Mouse (Mus musculus): ENCODE results near the gene Rab11fip5. TPM values are rescaled to one million over a fixed set of nuclear protein-coding genes. Genes with fewer than 3 reads are reported as not detected.

Gene Rab11fip5
- polyA plus RNA-seq, 1 experiment from 2014 or later = 21.3 TPM

DNA sequence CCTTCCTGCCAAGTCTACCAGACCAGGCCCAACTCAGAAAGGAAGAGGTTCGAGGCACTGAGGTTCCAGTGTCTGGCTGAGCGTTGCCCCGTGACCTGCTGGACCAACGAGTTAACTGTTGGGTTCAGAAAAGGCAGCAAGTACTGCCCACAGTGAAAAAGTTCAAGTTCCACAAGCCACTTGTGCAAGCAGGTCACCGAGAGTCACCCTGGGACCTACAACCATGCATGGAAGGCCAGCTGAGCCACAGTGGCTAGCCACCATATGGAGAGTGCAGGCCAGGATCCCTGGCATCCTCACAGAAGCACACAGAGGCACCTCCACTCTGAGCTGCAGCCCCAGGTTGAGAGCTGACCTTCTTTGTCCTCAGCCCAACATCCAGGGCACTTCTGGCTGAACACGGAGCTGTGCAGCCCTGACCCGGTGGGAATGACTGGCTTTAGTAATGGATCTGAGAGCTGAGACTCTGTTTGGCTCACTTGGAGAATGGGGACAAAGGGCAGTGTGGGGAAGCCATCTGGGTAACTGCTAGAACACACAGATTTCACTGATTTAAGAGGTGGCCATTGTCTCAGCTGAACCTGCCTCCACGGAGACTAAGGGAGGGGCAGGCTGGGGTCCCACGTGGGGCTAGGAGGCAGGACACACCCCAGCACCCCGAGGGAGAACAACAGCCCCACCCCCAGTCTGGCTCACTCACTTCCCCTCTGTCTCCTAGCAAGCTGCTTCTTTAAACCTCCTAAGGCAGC, 81.0 kb downstream of the Rab11fip5 start:
- no peaks in the 10 kb centered on the region for H3K9me3 ChIP-seq (ENCODE audit: control insufficient read depth, low read length)
- H3K4me2 ChIP-seq (replicated peaks) = no peak overlapping the region
- H3K4me3 ChIP-seq (replicated peaks; ENCODE audit: low read length) = no peak overlapping the region
- no peaks in the 10 kb centered on the region for H3K36me3 ChIP-seq (replicated peaks; ENCODE audit: control insufficient read depth, insufficient read depth)
- DNase-seq (ENCODE audit: low spot score) (no peak), ATAC-seq (ENCODE audit: low FRiP score) (no peak)
- WGBS = 49% methylated on average over 10 of the region's 10 CpGs
- H3K27me3 ChIP-seq (ENCODE audit: control insufficient read depth, insufficient read depth, low read length) = no peaks in the 10 kb centered on the region
- peaks cover 10% of the 10 kb centered on the region for H3K4me1 ChIP-seq (replicated peaks; ENCODE audit: control insufficient read depth, insufficient read depth, low read length)
- no peak overlapping the region for H3K9ac ChIP-seq
- H3K27ac ChIP-seq = no peak overlapping the region

GRCm38 (mm10) chr6:85290869-85291824, 83.3 kb downstream of the Rab11fip5 start:
- Histone ChIP-seq H3K27ac (no peak overlapping the region), H3K4me2 (replicated peaks) (no peak overlapping the region), H3K4me3 (replicated peaks; ENCODE audit: low read length) (no peak overlapping the region), H3K36me3 (replicated peaks; ENCODE audit: control insufficient read depth, insufficient read depth) (no peaks in the 10 kb centered on the region), H3K9ac (no peak overlapping the region), H3K9me3 (ENCODE audit: control insufficient read depth, low read length) (no peaks in the 10 kb centered on the region), H3K4me1 (replicated peaks; ENCODE audit: control insufficient read depth, insufficient read depth, low read length) (peaks cover 10% of the 10 kb centered on the region), H3K27me3 (ENCODE audit: control insufficient read depth, insufficient read depth, low read length) (no peaks in the 10 kb centered on the region)
- ATAC-seq (ENCODE audit: low FRiP score) = no peak
- 95% methylated on average over 16 of the region's 16 CpGs for WGBS
- DNase-seq (ENCODE audit: low spot score) = no peak

- H3K27me3 ChIP-seq (ENCODE audit: control insufficient read depth, insufficient read depth, low read length) = no peaks in the 10 kb centered on the region
- WGBS = 90% methylated on average over 4 of the region's 4 CpGs
- no peak overlapping the region for H3K9ac ChIP-seq
- DNase-seq (ENCODE audit: low spot score) (no peak), ATAC-seq (ENCODE audit: low FRiP score) (no peak)
- H3K9me3 ChIP-seq (ENCODE audit: control insufficient read depth, low read length) = no peaks in the 10 kb centered on the region
- no peak overlapping the region for H3K4me2 ChIP-seq (replicated peaks)
- H3K4me3 ChIP-seq (replicated peaks; ENCODE audit: low read length) = no peak overlapping the region
- peaks cover 2% of the 10 kb centered on the region; the same call in 1 of the 2 replicates for H3K4me1 ChIP-seq (replicated peaks; ENCODE audit: control insufficient read depth, insufficient read depth, low read length)
- no peaks in the 10 kb centered on the region for H3K36me3 ChIP-seq (replicated peaks; ENCODE audit: control insufficient read depth, insufficient read depth)
- H3K27ac ChIP-seq = no peak overlapping the region
Measured at GRCm38 (mm10) chr6:85288193-85288857, 86.1 kb downstream of the Rab11fip5 start.

DNA sequence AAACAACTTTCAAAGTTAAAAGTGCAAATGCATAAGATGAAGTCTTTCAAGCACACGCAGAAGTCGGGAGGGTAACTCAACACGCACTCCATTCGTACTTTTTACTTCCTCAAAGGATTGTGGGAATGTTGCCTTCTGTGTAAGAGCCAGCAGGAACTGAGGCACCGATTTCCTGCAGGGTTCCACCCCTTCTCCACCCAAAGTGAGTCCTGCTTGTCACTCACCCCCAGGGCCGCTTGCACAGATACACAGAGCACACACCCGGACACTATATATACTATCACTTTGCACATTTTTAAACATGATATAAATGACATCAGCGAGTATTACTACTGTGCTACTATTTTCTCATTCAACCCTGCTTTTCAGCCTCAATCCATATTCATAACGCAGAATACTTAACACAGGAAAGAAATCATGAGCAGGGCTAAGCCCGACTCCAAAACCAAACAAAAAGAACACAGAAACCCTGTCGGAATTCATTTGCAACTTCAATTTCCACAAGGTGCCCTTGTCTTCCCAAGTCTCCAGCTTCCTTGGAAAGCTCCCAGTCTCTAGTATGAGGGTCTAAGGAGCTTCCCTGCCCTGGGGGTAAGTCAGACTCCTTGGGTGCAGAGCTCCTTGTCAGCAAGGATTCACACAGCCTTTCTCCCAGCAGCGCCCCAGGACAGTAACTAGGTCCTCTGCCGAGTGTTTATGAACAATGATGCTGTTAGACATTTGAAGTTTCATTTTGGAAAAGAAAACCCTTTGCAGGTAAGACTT, 88.0 kb downstream of the Rab11fip5 start:
- Histone ChIP-seq H3K27me3 (ENCODE audit: control insufficient read depth, insufficient read depth, low read length) (no peaks in the 10 kb centered on the region), H3K9me3 (ENCODE audit: control insufficient read depth, low read length) (no peaks in the 10 kb centered on the region), H3K4me2 (replicated peaks) (no peak overlapping the region), H3K36me3 (replicated peaks; ENCODE audit: control insufficient read depth, insufficient read depth) (no peaks in the 10 kb centered on the region), H3K9ac (no peak overlapping the region), H3K4me1 (replicated peaks; ENCODE audit: control insufficient read depth, insufficient read depth, low read length) (no peaks in the 10 kb centered on the region), H3K27ac (no peak overlapping the region), H3K4me3 (replicated peaks; ENCODE audit: low read length) (no peak overlapping the region)
- ATAC-seq (ENCODE audit: low FRiP score) = no peak
- DNase-seq (ENCODE audit: low spot score) = no peak
- 86% methylated on average over 13 of the region's 13 CpGs for WGBS

Small RNA genes lying within 50 kb of the gene (microRNA-seq; reads per million reads assigned to microRNA genes)
- gene Mir705 = not detected

Other genes starting within 250 kb of the Rab11fip5 start
- gene Spr, start 236.9 kb downstream of the Rab11fip5 start, polyA plus RNA-seq (2014; fragmentation: Nextera tagmentation; extraction: Ambion mirVana) = 38.2 and 42.7 TPM in 2 replicates
- gene Emx1, start 187.2 kb downstream of the Rab11fip5 start, polyA plus RNA-seq (2014; fragmentation: Nextera tagmentation; extraction: Ambion mirVana) = not detected in 2 replicates
- 27.8 and 30.4 TPM in 2 replicates for gene Sfxn5, start 41.2 kb downstream of the Rab11fip5 start, polyA plus RNA-seq (2014; fragmentation: Nextera tagmentation; extraction: Ambion mirVana)
- gene Noto, start 49.3 kb upstream of the Rab11fip5 start, polyA plus RNA-seq (2014; fragmentation: Nextera tagmentation; extraction: Ambion mirVana) = not detected in 2 replicates
- gene Smyd5, start 57.4 kb upstream of the Rab11fip5 start, polyA plus RNA-seq (2014; fragmentation: Nextera tagmentation; extraction: Ambion mirVana) = 58.8 and 62.9 TPM in 2 replicates
- 566 and 602 TPM in 2 replicates for gene Cct7, start 76.9 kb upstream of the Rab11fip5 start, polyA plus RNA-seq (2014; fragmentation: Nextera tagmentation; extraction: Ambion mirVana)
- gene Pradc1, start 77.3 kb upstream of the Rab11fip5 start, polyA plus RNA-seq (2014; fragmentation: Nextera tagmentation; extraction: Ambion mirVana) = 18.0 and 21.5 TPM in 2 replicates
- gene Fbxo41, start 128.4 kb upstream of the Rab11fip5 start, polyA plus RNA-seq (2014; fragmentation: Nextera tagmentation; extraction: Ambion mirVana) = 10.3 and 12.7 TPM in 2 replicates
- 0.08 and 0.18 TPM in 2 replicates for gene Egr4, start 139.0 kb upstream of the Rab11fip5 start, polyA plus RNA-seq (2014; fragmentation: Nextera tagmentation; extraction: Ambion mirVana)
- 5.0 and 5.6 TPM in 2 replicates for gene Alms1, start 212.9 kb upstream of the Rab11fip5 start, polyA plus RNA-seq (2014; fragmentation: Nextera tagmentation; extraction: Ambion mirVana)

Measured in hindbrain, embryonic 14.5 days (tissue).